Mouse (Mus musculus): ENCODE measurements around the gene B3gat3. TPM values are rescaled to one million over a fixed set of nuclear protein-coding genes. Genes with fewer than 3 reads are reported as not detected.
A peak's percentile ranks its signal among the peaks of the same experiment; 100 is the strongest.

Gene B3gat3
- polyA plus RNA-seq, 2 experiments, result 39.7 to 116 TPM

DNA sequence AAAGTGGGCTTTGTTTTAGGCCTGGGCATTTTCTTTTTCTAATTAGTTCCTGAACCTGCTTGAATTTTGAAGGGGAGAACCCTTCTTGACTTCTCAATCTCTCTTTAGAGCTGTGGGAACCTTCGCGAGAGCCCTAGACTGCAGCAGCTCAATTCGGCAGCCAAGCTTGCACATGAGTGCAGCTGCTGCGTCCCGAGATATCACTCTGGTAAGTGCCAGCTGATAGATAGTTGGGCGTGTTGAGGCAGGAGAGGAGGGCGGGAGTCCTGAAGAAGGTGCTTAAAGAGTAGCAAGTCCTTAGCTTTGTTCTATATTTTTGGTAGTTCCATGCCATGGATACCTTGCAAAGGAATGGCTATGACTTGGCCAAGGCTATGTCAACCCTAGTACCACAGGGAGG lies 26.8 kb downstream of the B3gat3 start:
- no peaks in the 10 kb centered on the region for H3K9me3 ChIP-seq (ENCODE audit: control insufficient read depth, low read length)
- no peak overlapping the region for H3K9ac ChIP-seq (ENCODE audit: low read depth, low read length, severe bottlenecking)
- 93% methylated on average over 7 of the region's 7 CpGs for WGBS
- H3K4me3 ChIP-seq (replicated peaks; ENCODE audit: low read length), result no peak overlapping the region
- no peak for TF ChIP-seq POLR2A (IDR thresholded peaks at IDR 0.05; ENCODE audit: borderline replicate concordance, extremely low read depth, insufficient read depth, insufficient read length)
- H3K4me2 ChIP-seq (replicated peaks; ENCODE audit: low read depth, low read length, severe bottlenecking), result no peak overlapping the region
- no peak for ATAC-seq (ENCODE audit: low FRiP score, low read depth)
- H3K36me3 ChIP-seq (ENCODE audit: control insufficient read depth, insufficient read depth, low read length), result peaks cover 78% of the 10 kb centered on the region
- peaks cover 14% of the 10 kb centered on the region for H3K4me1 ChIP-seq (ENCODE audit: control insufficient read depth, insufficient read depth, low read length)
- no peak overlapping the region for H3K27ac ChIP-seq (replicated peaks; ENCODE audit: low read depth, low read length)
- H3K27me3 ChIP-seq (ENCODE audit: control insufficient read depth, insufficient read depth, low read length), result no peaks in the 10 kb centered on the region
- no peak for DNase-seq (ENCODE audit: low spot score)

DNA sequence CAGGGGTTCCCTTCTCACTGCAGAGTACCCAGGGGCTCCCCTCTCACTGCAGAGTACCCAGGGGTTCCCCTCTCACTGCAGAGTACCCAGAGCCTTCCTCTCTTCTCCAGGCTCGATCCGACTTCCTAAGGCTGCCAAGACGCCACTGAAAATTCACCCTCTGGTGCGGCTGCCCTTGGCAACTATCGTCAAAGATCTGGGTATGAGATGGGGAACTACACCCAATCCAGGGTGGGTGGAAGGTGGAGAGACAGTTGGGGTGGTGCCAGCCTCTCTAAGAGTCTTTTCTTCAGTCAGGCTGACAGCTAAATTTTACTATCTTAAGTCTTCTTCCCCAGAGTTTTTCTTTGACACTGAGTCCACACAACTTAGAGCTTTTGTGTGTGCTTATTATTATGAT lies 30.0 kb downstream of the B3gat3 start:
- Histone ChIP-seq H3K9ac (ENCODE audit: low read depth, low read length, severe bottlenecking) (no peak overlapping the region), H3K4me1 (ENCODE audit: control insufficient read depth, insufficient read depth, low read length) (peaks cover 8% of the 10 kb centered on the region), H3K9me3 (ENCODE audit: control insufficient read depth, low read length) (no peaks in the 10 kb centered on the region), H3K27ac (replicated peaks; ENCODE audit: low read depth, low read length) (no peak overlapping the region), H3K36me3 (ENCODE audit: control insufficient read depth, insufficient read depth, low read length) (peaks cover 71% of the 10 kb centered on the region), H3K4me3 (replicated peaks; ENCODE audit: low read length) (no peak overlapping the region), H3K4me2 (replicated peaks; ENCODE audit: low read depth, low read length, severe bottlenecking) (no peak overlapping the region), H3K27me3 (ENCODE audit: control insufficient read depth, insufficient read depth, low read length) (no peaks in the 10 kb centered on the region)
- DNase-seq (ENCODE audit: low spot score) (no peak), ATAC-seq (ENCODE audit: low FRiP score, low read depth) (no peak)
- TF ChIP-seq POLR2A (IDR thresholded peaks at IDR 0.05; ENCODE audit: borderline replicate concordance, extremely low read depth, insufficient read depth, insufficient read length), result no peak
- WGBS, result 91% methylated on average over 5 of the region's 5 CpGs

DNA sequence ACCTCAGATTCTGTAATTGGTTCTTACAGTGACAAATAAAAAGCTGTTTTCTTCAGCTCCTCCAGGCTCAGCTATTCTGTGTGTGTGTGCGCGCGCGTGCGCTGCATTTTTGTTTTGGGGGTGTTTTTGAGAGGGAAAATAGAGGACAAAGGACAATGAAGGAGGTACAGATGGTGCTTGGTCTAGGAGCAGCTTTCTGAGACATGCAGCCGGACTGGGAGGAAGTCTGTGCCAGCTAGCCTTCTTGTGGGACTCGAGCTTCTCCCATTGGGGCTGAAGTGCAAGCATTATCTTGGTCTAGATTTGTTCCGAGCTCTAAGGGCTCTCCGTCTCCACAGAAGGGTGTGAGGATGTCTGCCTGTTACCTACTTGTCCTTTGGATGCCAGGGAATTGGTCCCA lies 32.1 kb downstream of the B3gat3 start:
- H3K27ac ChIP-seq (replicated peaks; ENCODE audit: low read depth, low read length), result peak overlapping the region; percentile 55; the same call in 1 of the 2 replicates
- H3K4me2 ChIP-seq (replicated peaks; ENCODE audit: low read depth, low read length, severe bottlenecking), result no peak overlapping the region

DNA sequence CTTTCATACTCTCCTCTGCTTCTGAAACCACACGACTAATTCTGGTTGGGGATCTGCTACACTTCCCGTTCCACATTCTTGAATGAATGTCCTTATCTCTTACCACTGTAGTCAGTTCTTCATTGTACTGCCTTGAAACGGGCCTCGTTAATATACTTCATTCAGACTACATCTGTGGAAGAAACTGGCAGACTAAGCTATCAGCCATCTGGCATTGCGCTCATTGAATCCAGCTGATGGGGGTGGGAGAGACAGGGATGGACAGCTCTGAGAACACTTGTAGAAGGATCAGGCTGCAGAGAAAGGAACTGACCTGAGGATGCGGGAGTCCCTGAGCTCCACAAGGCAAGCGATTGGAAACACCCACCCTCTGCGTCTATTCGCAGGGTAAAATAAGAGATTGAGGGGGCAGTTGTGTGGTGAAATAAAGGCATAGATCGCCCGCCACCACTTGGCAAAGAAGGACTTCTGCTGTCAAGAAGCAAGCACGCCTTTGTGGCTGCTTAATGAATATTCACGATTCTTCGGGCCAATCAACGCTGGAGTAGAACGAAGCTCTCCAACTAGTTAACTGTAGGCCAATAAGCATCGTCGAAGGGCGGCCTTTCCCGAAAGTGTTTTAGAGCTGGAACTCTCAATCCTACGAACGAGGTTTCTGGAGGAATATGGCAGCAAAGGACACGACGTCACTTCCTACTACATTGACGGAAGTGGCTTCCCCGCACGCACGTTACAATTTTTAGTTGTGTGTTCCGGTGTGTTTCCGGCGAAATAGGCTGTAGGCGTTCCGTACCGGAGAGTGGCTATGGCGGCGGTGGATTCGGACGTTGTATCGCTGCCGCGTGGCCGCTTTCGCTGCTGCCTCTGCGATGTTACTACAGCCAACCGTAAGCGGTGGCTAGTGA lies 33.2 kb downstream of the B3gat3 start, which contains the start of gene Tut1:
Tut1 (plus strand) TSS at position 713 of the 905 bp plus-strand sequence.
- Histone ChIP-seq H3K4me2 (replicated peaks; ENCODE audit: low read depth, low read length, severe bottlenecking) (peak within 1 kb of the TSS; percentile 76), H3K9me3 (ENCODE audit: control insufficient read depth, low read length) (no peaks in the 10 kb centered on the region), H3K4me1 (ENCODE audit: control insufficient read depth, insufficient read depth, low read length) (peaks cover 8% of the 10 kb centered on the region), H3K27ac (replicated peaks; ENCODE audit: low read depth, low read length) (peak within 1 kb of the TSS; percentile 71), H3K36me3 (ENCODE audit: control insufficient read depth, insufficient read depth, low read length) (peaks cover 68% of the 10 kb centered on the region), H3K27me3 (ENCODE audit: control insufficient read depth, insufficient read depth, low read length) (no peaks in the 10 kb centered on the region), H3K9ac (ENCODE audit: low read depth, low read length, severe bottlenecking) (peak within 1 kb of the TSS; percentile 69), H3K4me3 (replicated peaks; ENCODE audit: low read length) (peak within 1 kb of the TSS; percentile 68)
- ATAC-seq (ENCODE audit: low FRiP score, low read depth), result peak; percentile 97
- peak; percentile 99 for DNase-seq (ENCODE audit: low spot score)
- TF ChIP-seq POLR2A (IDR thresholded peaks at IDR 0.05; ENCODE audit: borderline replicate concordance, extremely low read depth, insufficient read depth, insufficient read length), result peak; percentile 46; the same call in 1 of the 2 replicates
- WGBS, result 4% methylated on average over 46 of the region's 46 CpGs

More for the DNA sequence above, 32.1 kb downstream of the B3gat3 start:
- ATAC-seq (ENCODE audit: low FRiP score, low read depth), result no peak
- Histone ChIP-seq H3K9me3 (ENCODE audit: control insufficient read depth, low read length) (no peaks in the 10 kb centered on the region), H3K4me1 (ENCODE audit: control insufficient read depth, insufficient read depth, low read length) (peaks cover 8% of the 10 kb centered on the region), H3K9ac (ENCODE audit: low read depth, low read length, severe bottlenecking) (peak overlapping the region; percentile 25; the same call in 1 of the 2 replicates), H3K4me3 (replicated peaks; ENCODE audit: low read length) (no peak overlapping the region), H3K27me3 (ENCODE audit: control insufficient read depth, insufficient read depth, low read length) (no peaks in the 10 kb centered on the region), H3K36me3 (ENCODE audit: control insufficient read depth, insufficient read depth, low read length) (peaks cover 69% of the 10 kb centered on the region)
- 93% methylated on average over 9 of the region's 9 CpGs for WGBS
- DNase-seq (ENCODE audit: low spot score), result no peak
- no peak for TF ChIP-seq POLR2A (IDR thresholded peaks at IDR 0.05; ENCODE audit: borderline replicate concordance, extremely low read depth, insufficient read depth, insufficient read length)

DNA sequence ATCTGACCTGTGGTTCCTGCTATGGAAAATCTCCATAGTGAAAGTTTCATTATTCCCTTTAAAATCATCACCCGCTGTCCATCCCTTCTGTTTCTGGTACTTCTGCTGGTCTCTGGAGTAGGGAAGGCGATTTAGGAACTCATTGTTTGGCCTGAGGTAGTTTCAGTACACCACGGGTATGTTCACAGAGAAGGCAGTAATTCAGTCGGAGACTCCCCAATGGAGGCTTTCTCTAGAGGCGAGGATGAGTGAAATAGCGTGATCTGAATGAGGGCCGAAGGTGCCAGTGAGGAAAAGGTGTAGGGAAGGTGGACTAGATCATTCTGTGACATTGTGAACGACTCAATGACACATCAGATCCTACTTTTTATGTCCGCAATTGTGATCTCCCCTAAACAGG lies 34.0 kb downstream of the B3gat3 start:
- no peak for TF ChIP-seq POLR2A (IDR thresholded peaks at IDR 0.05; ENCODE audit: borderline replicate concordance, extremely low read depth, insufficient read depth, insufficient read length)
- H3K4me3 ChIP-seq (replicated peaks; ENCODE audit: low read length), result peak overlapping the region; percentile 68
- peak overlapping the region; percentile 76 for H3K4me2 ChIP-seq (replicated peaks; ENCODE audit: low read depth, low read length, severe bottlenecking)
- peak overlapping the region; percentile 69 for H3K9ac ChIP-seq (ENCODE audit: low read depth, low read length, severe bottlenecking)
- 9% methylated on average over 9 of the region's 9 CpGs for WGBS
- DNase-seq (ENCODE audit: low spot score) (no peak), ATAC-seq (ENCODE audit: low FRiP score, low read depth) (no peak)
- H3K27ac ChIP-seq (replicated peaks; ENCODE audit: low read depth, low read length), result peak overlapping the region; percentile 71
- peaks cover 8% of the 10 kb centered on the region for H3K4me1 ChIP-seq (ENCODE audit: control insufficient read depth, insufficient read depth, low read length)
- no peaks in the 10 kb centered on the region for H3K9me3 ChIP-seq (ENCODE audit: control insufficient read depth, low read length)
- H3K27me3 ChIP-seq (ENCODE audit: control insufficient read depth, insufficient read depth, low read length), result no peaks in the 10 kb centered on the region
- H3K36me3 ChIP-seq (ENCODE audit: control insufficient read depth, insufficient read depth, low read length), result peaks cover 68% of the 10 kb centered on the region
